Mouse (Mus musculus) megakaryocyte, embryonic 14.5 days (primary cell): Measurements from ENCODE around the gene Hist1h2bq.

ENCODE experiments used
- FLI1 ChIP-seq: IDR thresholded peaks from 2 replicates; pipeline ENCODE4 v1.6.1; 2012; ENCODE audit warnings: low read length, inconsistent platforms, mixed read lengths
- GATA1 ChIP-seq: IDR thresholded peaks from 3 replicates; pipeline ENCODE4 v1.6.1; 2012; ENCODE audit warnings: mixed read lengths, low read length, inconsistent platforms, borderline replicate concordance

DNA sequence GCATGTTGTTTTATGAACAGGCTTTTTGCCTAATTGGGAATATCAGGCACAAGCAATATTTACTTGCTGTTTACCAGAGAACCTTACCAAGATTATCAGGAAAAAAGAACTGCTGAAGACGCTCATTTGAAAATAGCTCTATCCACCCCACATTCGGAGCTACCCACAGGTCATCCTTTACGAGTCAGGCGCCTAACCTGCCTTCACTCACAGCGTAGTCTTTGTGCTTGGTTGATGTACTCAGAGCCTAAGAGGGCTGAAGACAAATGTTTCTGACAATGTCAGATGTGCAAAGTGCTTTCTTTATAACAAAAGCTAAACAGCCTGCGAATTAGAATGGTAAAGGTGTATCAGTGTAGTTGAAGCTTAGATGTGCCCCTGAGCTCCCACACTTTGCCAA lies 25.7 kb downstream of the Hist1h2bq start:
- no peak for TF ChIP-seq GATA1
- no peak for TF ChIP-seq FLI1
